Mouse (Mus musculus) inflammation-experienced regulatory T-cells, adult 6 months (primary cell): Measurements from ENCODE around the gene Ston1. TPM values are rescaled to one million over a fixed set of nuclear protein-coding genes. Genes with fewer than 3 reads are reported as not detected.

Experiments
- ATAC-seq: one replicate; pipeline ENCODE4 v1.8.0; 2017
- polyA plus RNA-seq, 3 experiments: library from polyadenylated mRNA; unstranded; fragments of 100-300 nt; shearing (Covaris generic); gene quantifications; one replicate each; pipeline ENCODE4 v1.2.1; 2017

The Ston1 gene
- polyA plus RNA-seq, 3 experiments from 2014 or later: 1.1 to 2.5 (median 2.1) TPM

GRCm38 (mm10) chr17:88675310-88676309, 78.1 kb downstream of the Ston1 start:
- no peak for ATAC-seq

GRCm38 (mm10) chr17:88688226-88688625, 90.7 kb downstream of the Ston1 start:
- ATAC-seq: no peak

GRCm38 (mm10) chr17:88696656-88697333, 99.3 kb downstream of the Ston1 start:
- no peak for ATAC-seq

- ATAC-seq: no peak
These were observed 103.4 kb downstream of the Ston1 start for GRCm38 (mm10) chr17:88700901-88701300.

- no peak for ATAC-seq
These were observed 104.9 kb downstream of the Ston1 start for GRCm38 (mm10) chr17:88702345-88702744.

GRCm38 (mm10) chr17:88703112-88703511, 105.6 kb downstream of the Ston1 start:
- no peak for ATAC-seq

- ATAC-seq: no peak
These were observed 108.8 kb downstream of the Ston1 start for GRCm38 (mm10) chr17:88706231-88706649.

Other genes starting within 250 kb of the Ston1 start
- gene Foxn2, start 157.0 kb upstream of the Ston1 start, polyA plus RNA-seq: 10 to 100 TPM; 36.0 to 43.5 (median 43.0) TPM
- 10 to 100 TPM; 16.8 to 31.9 (median 28.2) TPM for gene Ppp1r21, start 67.6 kb upstream of the Ston1 start, polyA plus RNA-seq
- gene Gtf2a1l, start 71.0 kb downstream of the Ston1 start, polyA plus RNA-seq: under 1 TPM in 1 of 3 experiments, not detected in 2; 0.24 TPM
- gene Lhcgr, start 194.3 kb downstream of the Ston1 start, polyA plus RNA-seq: not detected